Mouse (Mus musculus) ES-E14 (cell line): ENCODE measurements around the gene Pnma1. TPM values are rescaled to one million over a fixed set of nuclear protein-coding genes. Genes with fewer than 3 reads are reported as not detected.
A peak's percentile ranks its signal among the peaks of the same experiment; 100 is the strongest.
"Not testable (repeated sequence)": the region's sequence is repeated elsewhere in the genome, so short reads cannot be mapped to it uniquely, and the experiment has no call there.

Source experiments
- DNase-seq: peaks from one replicate; pipeline ENCODE4 v3.0.0-alpha.2; 2013; ENCODE audit warnings: low read depth, low spot score
- H3K27ac ChIP-seq: 2 replicates; pipeline ENCODE4 v1.5.1; 2012; ENCODE audit warnings: low read depth, mild to moderate bottlenecking, low read length, moderate library complexity, mixed read lengths; ENCODE audit not compliant: poor library complexity, insufficient read depth, severe bottlenecking
- H3K36me3 ChIP-seq: 2 replicates; pipeline ENCODE4 v1.6.1; 2012; ENCODE audit warnings: mild to moderate bottlenecking, low read length, moderate library complexity, mixed read lengths; ENCODE audit not compliant: control insufficient read depth, poor library complexity, insufficient read depth, severe bottlenecking
- H3K4me1 ChIP-seq, 2 experiments: fragments of 150-350 bp in 1 of 2; sonication (generic) in 1 of 2; 2 replicates each; pipeline ENCODE4 v1.6.1; 2012; ENCODE audit warnings: low read length in 2 of 2, mild to moderate bottlenecking in 1 of 2, mixed read lengths in 1 of 2; ENCODE audit not compliant: control insufficient read depth in 2 of 2, insufficient read depth in 2 of 2, poor library complexity in 1 of 2
- H3K4me3 ChIP-seq, 2 experiments: fragments of 150-350 bp in 1 of 2; sonication (generic) in 1 of 2; 2 replicates each; pipeline ENCODE4 v1.5.1; 2012; ENCODE audit warnings: low read length in 2 of 2, low read depth in 1 of 2, mild to moderate bottlenecking in 1 of 2, mixed read lengths in 1 of 2; ENCODE audit not compliant: insufficient read depth in 1 of 2, poor library complexity in 1 of 2, severe bottlenecking in 1 of 2
- H3K9ac ChIP-seq: 2 replicates; pipeline ENCODE4 v1.6.1; 2012; ENCODE audit warnings: low read depth, mild to moderate bottlenecking, low read length, mixed read lengths; ENCODE audit not compliant: poor library complexity, insufficient read depth, severe bottlenecking
- H3K9me3 ChIP-seq: fragments of 150-350 bp; sonication (generic); 2 replicates; pipeline ENCODE4 v1.6.1; 2012; ENCODE audit warnings: low read depth, mild to moderate bottlenecking, low read length; ENCODE audit not compliant: control insufficient read depth, insufficient read depth
- CHD2 ChIP-seq: IDR thresholded peaks from 2 replicates; pipeline ENCODE4 v1.6.1; 2014; ENCODE audit warnings: mild to moderate bottlenecking, low read depth, low read length, inconsistent platforms
- HCFC1 ChIP-seq: IDR thresholded peaks from 2 replicates; pipeline ENCODE4 v1.6.1; 2012; ENCODE audit warnings: low read length, inconsistent platforms, borderline replicate concordance; ENCODE audit not compliant: insufficient read depth
- MAFK ChIP-seq: IDR thresholded peaks from 2 replicates; pipeline ENCODE4 v1.6.1; 2014; ENCODE audit warnings: mild to moderate bottlenecking, low read depth, low read length, inconsistent platforms; ENCODE audit not compliant: insufficient read depth
- ZC3H11A ChIP-seq: IDR thresholded peaks from 2 replicates; pipeline ENCODE4 v1.6.1; 2012; ENCODE audit warnings: low read depth, mild to moderate bottlenecking, inconsistent platforms, low read length, borderline replicate concordance
- ZNF384 ChIP-seq: IDR thresholded peaks from 2 replicates; pipeline ENCODE4 v1.6.1; 2012; ENCODE audit warnings: low read depth, low read length, inconsistent platforms
- in situ Hi-C, 2 experiments: fragments of 600-800 bp; cut with MboI; formaldehyde crosslinking; loops; one replicate each; pipeline ENCODE4 v1.15.1; 2025; ENCODE audit warnings: low sequenced_read_pairs in 2 of 2, inconsistent platforms in 1 of 2; ENCODE audit not compliant: unreplicated experiment in 2 of 2
- total RNA-seq: library from RNA; depleted of rRNA; stranded (reverse); fragments of 300-350 nt; gene quantifications from 2 replicates; pipeline ENCODE4 v1.2.3, GENCODE M21; 2012

Gene Pnma1
- total RNA-seq, 1 experiment = 0.80 TPM

- DNase-seq = no peak
These were observed 41.3 kb downstream of the Pnma1 start for GRCm38 (mm10) chr12:84107012-84107411.

GRCm38 (mm10) chr12:84101493-84101845 lies 46.8 kb downstream of the Pnma1 start:
- Histone ChIP-seq H3K27ac (no peak overlapping the region), H3K36me3 (no peaks in the 10 kb centered on the region), H3K9ac (no peak overlapping the region), H3K4me3 (peak overlapping the region in 1 of 2 experiments; percentile 68; a peak in 3 of 4 replicates), H3K4me1 (no peaks in the 10 kb centered on the region), H3K9me3 (no peaks in the 10 kb centered on the region)
- TF ChIP-seq MAFK = no peak
- no peak for TF ChIP-seq CHD2
- no peak for TF ChIP-seq HCFC1
- no peak for TF ChIP-seq ZC3H11A
- no peak for TF ChIP-seq ZNF384
- in situ Hi-C loops = no loop called here
- no peak for DNase-seq

More at GRCm38 (mm10) chr12:84107012-84107411, 41.3 kb downstream of the Pnma1 start:
- no peak overlapping the region for H3K27ac ChIP-seq
- H3K36me3 ChIP-seq = no peaks in the 10 kb centered on the region
- no peaks in the 10 kb centered on the region for H3K4me1 ChIP-seq
- H3K9me3 ChIP-seq = no peaks in the 10 kb centered on the region
- in situ Hi-C loops = no loop called here
- no peak overlapping the region for H3K4me3 ChIP-seq
- H3K9ac ChIP-seq = no peak overlapping the region
- TF ChIP-seq ZNF384 (no peak), CHD2 (no peak), ZC3H11A (no peak), HCFC1 (no peak), MAFK (no peak)

- peak within 1 kb of the TSS; percentile 71; the same call in 1 of the 2 replicates for H3K9ac ChIP-seq
- not testable (repeated sequence) for H3K27ac ChIP-seq
These were observed 47.4 kb downstream of the Pnma1 start, which contains the start of gene Acot6 for GRCm38 (mm10) chr12:84100604-84101492. Gene Acot6 (plus strand): TSS chr12:84100654.

GRCm38 (mm10) chr12:84100071-84100470 lies 48.2 kb downstream of the Pnma1 start:
- Histone ChIP-seq H3K9ac (no peak overlapping the region), H3K9me3 (no peaks in the 10 kb centered on the region), H3K4me1 (no peaks in the 10 kb centered on the region), H3K27ac (no peak overlapping the region), H3K36me3 (no peaks in the 10 kb centered on the region), H3K4me3 (no peak overlapping the region)
- in situ Hi-C loops = no loop called here
- DNase-seq = no peak
- TF ChIP-seq ZC3H11A (no peak), HCFC1 (no peak), ZNF384 (no peak), CHD2 (no peak), MAFK (no peak)

More at GRCm38 (mm10) chr12:84100604-84101492, 47.4 kb downstream of the Pnma1 start, which contains the start of gene Acot6:
- H3K36me3 ChIP-seq, H3K9me3 ChIP-seq, DNase-seq, H3K4me1 ChIP-seq, in situ Hi-C loops: not testable (repeated sequence)
- H3K4me3 ChIP-seq = peak within 1 kb of the TSS; percentile 68 to 78

- H3K4me3 ChIP-seq = no peak overlapping the region
- no peaks in the 10 kb centered on the region for H3K9me3 ChIP-seq
- no peak overlapping the region for H3K9ac ChIP-seq
- H3K4me1 ChIP-seq = no peaks in the 10 kb centered on the region
- no peak overlapping the region for H3K27ac ChIP-seq
- no peak for TF ChIP-seq HCFC1
- no peak for TF ChIP-seq ZNF384
- no peak for TF ChIP-seq ZC3H11A
- TF ChIP-seq MAFK = no peak
- no peak for TF ChIP-seq CHD2
- no peaks in the 10 kb centered on the region for H3K36me3 ChIP-seq
- no peak for DNase-seq
- in situ Hi-C loops = no loop called here
These were observed 48.7 kb downstream of the Pnma1 start for GRCm38 (mm10) chr12:84099605-84100004.
